Mouse (Mus musculus): Measurements from ENCODE around the gene Lsm7. TPM values are rescaled to one million over a fixed set of nuclear protein-coding genes. Genes with fewer than 3 reads are reported as not detected.

Lsm7 gene
- total and polyA plus RNA-seq, 3 experiments: 198 to 411 (median 374) TPM

DNA sequence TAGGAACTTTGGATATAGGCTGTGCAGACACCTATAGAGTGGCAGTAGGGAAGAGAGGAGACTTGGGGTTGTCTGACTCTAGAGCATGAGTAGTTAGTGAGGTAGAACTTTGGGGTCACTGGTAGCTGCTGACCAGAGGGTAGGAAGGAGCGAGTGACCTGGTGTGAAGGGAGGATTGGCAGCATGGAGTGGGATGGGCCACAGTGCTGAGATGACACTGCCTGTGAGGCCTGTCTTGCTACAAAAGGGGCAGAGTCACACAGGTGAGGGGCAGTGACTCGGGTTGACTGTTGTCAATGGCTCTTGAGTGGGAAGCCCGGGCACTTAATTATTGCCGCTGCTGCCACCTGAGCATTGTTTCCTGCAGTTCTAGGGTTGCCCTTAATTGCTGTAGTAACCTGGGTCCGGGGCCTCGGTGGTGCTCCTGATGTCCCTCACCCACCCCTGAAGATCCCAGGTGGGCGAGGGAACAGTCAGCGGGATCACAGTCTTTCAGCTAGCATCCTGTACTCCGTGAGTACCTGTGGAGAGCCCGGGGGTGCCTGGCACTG is 27.1 kb downstream of the Lsm7 start:
- in situ Hi-C loops (cut with MboI; ENCODE audit: low pct_ligation_motif_present, low pct_unique_long_range_greater_than_20kb, low sequenced_read_pairs) (no loop called here), dilution Hi-C loops (cut with MboI; ENCODE audit: extremely low pct_ligation_motif_present, extremely low pct_unique_long_range_greater_than_20kb, low sequenced_read_pairs) (no loop called here)
- H3K9me3 ChIP-seq (replicated peaks; ENCODE audit: low read length): no peaks in the 10 kb centered on the region
- H3K4me2 ChIP-seq (ENCODE audit: insufficient read depth, low read depth, poor library complexity, severe bottlenecking): peak overlapping the region; percentile 99
- H3K27me3 ChIP-seq (replicated peaks): no peaks in the 10 kb centered on the region
- no peak for TF ChIP-seq NRF1 (IDR thresholded peaks at IDR 0.05; ENCODE audit: low read depth, low read length)
- no peak for TF ChIP-seq POLR2AphosphoS2 (IDR thresholded peaks at IDR 0.05; ENCODE audit: low read depth, low read length)
- no peak for TF ChIP-seq USF2 (conservative IDR thresholded peaks at IDR 0.05; ENCODE audit: low read depth, low read length)
- no peak for TF ChIP-seq IRF4 (IDR thresholded peaks at IDR 0.05; ENCODE audit: low read depth, low read length)
- TF ChIP-seq TBP (conservative IDR thresholded peaks at IDR 0.05; ENCODE audit: low read depth, low read length): no peak
- no peak for TF ChIP-seq UBTF (IDR thresholded peaks at IDR 0.05; ENCODE audit: low read depth, low read length)
- TF ChIP-seq E2F4 (IDR thresholded peaks at IDR 0.05; ENCODE audit: insufficient replicate concordance, low read depth, low read length): no peak
- no peak for TF ChIP-seq ZNF384 (IDR thresholded peaks at IDR 0.05; ENCODE audit: low read depth, low read length)
- TF ChIP-seq MAX (IDR thresholded peaks at IDR 0.05; ENCODE audit: low read length): no peak
- no peak for TF ChIP-seq CTCF (conservative IDR thresholded peaks at IDR 0.05 in 1 of 2, IDR thresholded peaks at IDR 0.05 in 1 of 2; ENCODE audit: low read depth in 2 of 2, low read length in 2 of 2)
- no peak for TF ChIP-seq MXI1 (IDR thresholded peaks at IDR 0.05; ENCODE audit: low read depth, low read length)
- no peak for TF ChIP-seq TCF12 (IDR thresholded peaks at IDR 0.05; ENCODE audit: low read depth, low read length)
- peak overlapping the region; percentile 99 for H3K9ac ChIP-seq (ENCODE audit: insufficient read depth, low read depth)
- no peak for DNase-seq (ENCODE audit: extremely low read depth)
- H3K27ac ChIP-seq (ENCODE audit: insufficient read depth, low read depth): no peak overlapping the region
- peak overlapping the region; percentile 63 to 93 (median 77) for H3K4me3 ChIP-seq (replicated peaks in 1 of 3; ENCODE audit: low read depth in 2 of 3, low read length in 2 of 3, poor library complexity in 1 of 3)
- peaks cover 20 to 50% of the 10 kb centered on the region in 2 experiments for H3K4me1 ChIP-seq (ENCODE audit: control insufficient read depth in 1 of 2, insufficient read depth in 2 of 2)
- H3K36me3 ChIP-seq (replicated peaks in 1 of 2; ENCODE audit: control insufficient read depth in 1 of 2, insufficient read depth in 1 of 2, low read length in 1 of 2): peaks cover 26 to 35% of the 10 kb centered on the region in 2 experiments
- peaks cover 21% of the 10 kb centered on the region for H3K79me2 ChIP-seq (replicated peaks; ENCODE audit: control insufficient read depth, extremely low read depth, insufficient read depth, poor library complexity, severe bottlenecking)

DNA sequence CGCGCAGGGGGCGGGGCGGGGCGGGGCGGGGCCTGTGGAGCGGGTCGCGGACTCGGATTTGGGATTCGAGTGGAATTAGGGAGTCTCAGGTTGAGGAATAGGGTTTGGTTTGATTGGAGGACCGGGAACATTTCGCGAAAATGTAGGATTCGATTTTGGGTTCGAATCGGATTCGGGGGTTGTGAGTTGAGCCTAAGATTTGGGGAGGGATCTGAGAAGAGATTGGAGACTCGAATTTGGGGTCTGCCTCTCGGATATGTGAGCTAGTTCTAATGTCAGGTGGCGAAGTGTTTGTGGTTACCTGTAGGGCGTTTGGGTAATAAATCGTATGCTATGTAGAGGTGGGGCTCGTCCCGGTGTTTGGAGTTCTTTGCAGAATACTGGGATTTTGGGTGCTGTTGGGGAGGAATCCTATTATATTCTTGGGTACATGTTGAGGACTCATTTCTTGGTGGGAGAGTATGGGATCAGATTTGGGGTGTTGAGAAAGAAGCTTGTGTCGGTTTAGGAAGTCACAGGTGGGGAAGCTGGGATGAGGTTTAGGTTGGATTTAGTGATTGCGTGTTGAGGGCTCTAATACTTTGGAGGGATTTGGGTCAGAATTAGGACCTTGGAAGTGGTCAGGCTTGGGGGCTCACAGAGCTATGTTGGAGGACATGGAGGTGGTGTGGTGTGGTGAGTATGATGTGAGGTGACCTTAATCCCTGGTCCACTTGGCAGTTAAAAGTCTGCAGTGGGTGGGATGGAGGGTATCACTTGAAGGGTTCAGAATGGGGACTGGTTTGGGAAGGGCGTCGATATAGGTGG is 27.7 kb downstream of the Lsm7 start:
- in situ Hi-C loops (cut with MboI; ENCODE audit: low pct_ligation_motif_present, low pct_unique_long_range_greater_than_20kb, low sequenced_read_pairs) (no loop called here), dilution Hi-C loops (cut with MboI; ENCODE audit: extremely low pct_ligation_motif_present, extremely low pct_unique_long_range_greater_than_20kb, low sequenced_read_pairs) (no loop called here)
- Histone ChIP-seq H3K36me3 (replicated peaks in 1 of 2; ENCODE audit: control insufficient read depth in 1 of 2, insufficient read depth in 1 of 2, low read length in 1 of 2) (peaks cover 26 to 35% of the 10 kb centered on the region in 2 experiments), H3K4me3 (replicated peaks in 1 of 3; ENCODE audit: low read depth in 2 of 3, low read length in 2 of 3, poor library complexity in 1 of 3) (peak overlapping the region; percentile 63 to 93 (median 77)), H3K27me3 (replicated peaks) (no peaks in the 10 kb centered on the region), H3K79me2 (replicated peaks; ENCODE audit: control insufficient read depth, extremely low read depth, insufficient read depth, poor library complexity, severe bottlenecking) (peaks cover 21% of the 10 kb centered on the region), H3K9ac (ENCODE audit: insufficient read depth, low read depth) (peak overlapping the region; percentile 99), H3K9me3 (replicated peaks; ENCODE audit: low read length) (no peaks in the 10 kb centered on the region), H3K4me1 (ENCODE audit: control insufficient read depth in 1 of 2, insufficient read depth in 2 of 2) (peaks cover 20 to 54% of the 10 kb centered on the region in 2 experiments), H3K4me2 (ENCODE audit: insufficient read depth, low read depth, poor library complexity, severe bottlenecking) (peak overlapping the region; percentile 99), H3K27ac (ENCODE audit: insufficient read depth, low read depth) (no peak overlapping the region)
- TF ChIP-seq SIN3A (IDR thresholded peaks at IDR 0.05; ENCODE audit: low read length): peak; percentile 65
- TF ChIP-seq RCOR1 (conservative IDR thresholded peaks at IDR 0.05; ENCODE audit: low read depth, low read length): no peak
- DNase-seq (ENCODE audit: extremely low read depth): no peak

Data from CH12.LX (cell line).